Mouse (Mus musculus): ENCODE measurements around the gene Mov10l1. TPM values are rescaled to one million over a fixed set of nuclear protein-coding genes. Genes with fewer than 3 reads are reported as not detected.
A peak's percentile ranks its signal among the peaks of the same experiment; 100 is the strongest.

Mov10l1 gene
- total RNA-seq, 2 experiments from 2014 or later, result not detected

GRCm38 (mm10) chr15:89054666-89055065, 72.0 kb downstream of the Mov10l1 start:
- no peak for DNase-seq (ENCODE audit: low spot score in 2 of 2)
- H3K4me3 ChIP-seq, result no peak overlapping the region
- no peak for TF ChIP-seq CTCF (conservative IDR thresholded peaks at IDR 0.05)

GRCm38 (mm10) chr15:89058736-89059135, 76.0 kb downstream of the Mov10l1 start:
- no peak for TF ChIP-seq CTCF (conservative IDR thresholded peaks at IDR 0.05)
- peak overlapping the region; percentile 96 for H3K27ac ChIP-seq
- H3K4me3 ChIP-seq, result peak overlapping the region; percentile 82
- DNase-seq (ENCODE audit: low spot score in 2 of 2), result no peak

More at GRCm38 (mm10) chr15:89054666-89055065, 72.0 kb downstream of the Mov10l1 start:
- no peak overlapping the region for H3K27ac ChIP-seq

- DNase-seq (ENCODE audit: low spot score in 2 of 2), result no peak
- no peak for TF ChIP-seq CTCF (conservative IDR thresholded peaks at IDR 0.05)
- Histone ChIP-seq H3K4me3 (peak within 1 kb of the TSS; percentile 82), H3K27ac (peak within 1 kb of the TSS; percentile 96)
These were observed 76.6 kb downstream of the Mov10l1 start, which contains the start of gene Panx2 for GRCm38 (mm10) chr15:89059161-89059931. Gene Panx2, plus strand, starts transcription at chr15:89059734.

- peak overlapping the region; percentile 82 for H3K4me3 ChIP-seq
- H3K27ac ChIP-seq, result peak overlapping the region; percentile 96
- DNase-seq (ENCODE audit: low spot score in 2 of 2), result no peak
- no peak for TF ChIP-seq CTCF (conservative IDR thresholded peaks at IDR 0.05)
These were observed 77.4 kb downstream of the Mov10l1 start for GRCm38 (mm10) chr15:89060032-89060681.

- peak overlapping the region; percentile 96 for H3K27ac ChIP-seq
- TF ChIP-seq CTCF (conservative IDR thresholded peaks at IDR 0.05), result no peak
- peak overlapping the region; percentile 82 for H3K4me3 ChIP-seq
- no peak for DNase-seq (ENCODE audit: low spot score in 2 of 2)
These were observed 78.2 kb downstream of the Mov10l1 start for GRCm38 (mm10) chr15:89060811-89061460.

GRCm38 (mm10) chr15:89061761-89062517, 79.2 kb downstream of the Mov10l1 start:
- DNase-seq (ENCODE audit: low spot score in 2 of 2), result no peak
- Histone ChIP-seq H3K4me3 (peak overlapping the region; percentile 82; the same call in 1 of the 2 replicates), H3K27ac (peak overlapping the region; percentile 96)
- TF ChIP-seq CTCF (conservative IDR thresholded peaks at IDR 0.05), result no peak

GRCm38 (mm10) chr15:89062518-89062910, 79.8 kb downstream of the Mov10l1 start:
- peak overlapping the region; percentile 41; the same call in 1 of the 2 replicates for H3K4me3 ChIP-seq
- peak overlapping the region; percentile 79 for H3K27ac ChIP-seq
- TF ChIP-seq CTCF (conservative IDR thresholded peaks at IDR 0.05), result no peak
- no peak for DNase-seq (ENCODE audit: low spot score in 2 of 2)

- Histone ChIP-seq H3K4me3 (peak overlapping the region; percentile 41), H3K27ac (peak overlapping the region; percentile 79)
- no peak for DNase-seq (ENCODE audit: low spot score in 2 of 2)
- no peak for TF ChIP-seq CTCF (conservative IDR thresholded peaks at IDR 0.05)
These were observed 80.3 kb downstream of the Mov10l1 start for GRCm38 (mm10) chr15:89063001-89063400.

- H3K27ac ChIP-seq, result peak overlapping the region; percentile 81
- peak; percentile 84 to 90 for DNase-seq (ENCODE audit: low spot score in 2 of 2)
- no peak for TF ChIP-seq CTCF (conservative IDR thresholded peaks at IDR 0.05)
- H3K4me3 ChIP-seq, result peak overlapping the region; percentile 41; the same call in 1 of the 2 replicates
These were observed 80.8 kb downstream of the Mov10l1 start for GRCm38 (mm10) chr15:89063536-89063935.

GRCm38 (mm10) chr15:89064891-89065290, 82.2 kb downstream of the Mov10l1 start:
- H3K27ac ChIP-seq, result no peak overlapping the region; the same call in 1 of the 2 replicates
- H3K4me3 ChIP-seq, result no peak overlapping the region
- no peak for TF ChIP-seq CTCF (conservative IDR thresholded peaks at IDR 0.05)
- no peak for DNase-seq (ENCODE audit: low spot score in 2 of 2)

- no peak for DNase-seq (ENCODE audit: low spot score in 2 of 2)
- Histone ChIP-seq H3K27ac (no peak overlapping the region), H3K4me3 (no peak overlapping the region)
- TF ChIP-seq CTCF (conservative IDR thresholded peaks at IDR 0.05), result no peak
These were observed 84.9 kb downstream of the Mov10l1 start for GRCm38 (mm10) chr15:89067609-89068008.

GRCm38 (mm10) chr15:89068226-89068625, 85.5 kb downstream of the Mov10l1 start:
- Histone ChIP-seq H3K4me3 (no peak overlapping the region), H3K27ac (peak overlapping the region; percentile 48; the same call in 1 of the 2 replicates)
- no peak for TF ChIP-seq CTCF (conservative IDR thresholded peaks at IDR 0.05)
- DNase-seq (ENCODE audit: low spot score in 2 of 2), result no peak
